Mouse (Mus musculus) spleen, adult 2 months (tissue): Measurements from ENCODE around the gene Cpne7. TPM values are rescaled to one million over a fixed set of nuclear protein-coding genes. Genes with fewer than 3 reads are reported as not detected.

Source experiments
- DNase-seq, 2 experiments: peaks; one replicate each; pipeline versions ENCODE4 v3.0.0 to v3.0.0-alpha.2; 2012 to 2021; ENCODE audit warnings: low spot score in 2 of 2, low read depth in 1 of 2
- H3K27ac ChIP-seq: fragments of 200-500 bp; 2 replicates; pipeline ENCODE4 v1.5.1; 2012; ENCODE audit warnings: low read length, inconsistent platforms; ENCODE audit not compliant: insufficient read depth
- H3K27me3 ChIP-seq: fragments of 200-500 bp; 2 replicates; pipeline ENCODE4 v1.6.1; 2012; ENCODE audit warnings: mild to moderate bottlenecking, moderate library complexity, low read length, inconsistent platforms; ENCODE audit not compliant: control insufficient read depth, insufficient read depth
- H3K36me3 ChIP-seq: fragments of 200-500 bp; 2 replicates; pipeline ENCODE4 v1.6.1; 2012; ENCODE audit warnings: mild to moderate bottlenecking, low read length, inconsistent platforms; ENCODE audit not compliant: control insufficient read depth, insufficient read depth
- H3K4me1 ChIP-seq: fragments of 200-500 bp; 2 replicates; pipeline ENCODE4 v1.6.1; 2011; ENCODE audit warnings: inconsistent platforms; ENCODE audit not compliant: control insufficient read depth, insufficient read depth, insufficient read length
- H3K4me3 ChIP-seq: fragments of 200-500 bp; 2 replicates; pipeline ENCODE4 v1.5.1; 2011; ENCODE audit warnings: mild to moderate bottlenecking, inconsistent platforms; ENCODE audit not compliant: insufficient read depth, insufficient read length; ENCODE audit errors: extremely low read depth
- CTCF ChIP-seq: fragments of 200-500 bp; IDR thresholded peaks from 2 replicates; pipeline ENCODE4 v1.5.1; 2011; ENCODE audit warnings: mild to moderate bottlenecking, inconsistent platforms; ENCODE audit not compliant: insufficient read depth, insufficient read length, insufficient replicate concordance; ENCODE audit errors: extremely low read depth
- POLR2A ChIP-seq: fragments of 200-500 bp; IDR thresholded peaks from 2 replicates; pipeline ENCODE4 v1.6.1; 2011; ENCODE audit warnings: low read depth, low read length, inconsistent platforms
- WGBS: fragments of 180-500 bp; shearing (Covaris S2); methylation state at CpG from one replicate; pipeline ENCODE4 v1.1.7; 2018; 5-methylcytosine and 5-hydroxymethylcytosine counted together
- polyA plus RNA-seq: library from polyadenylated mRNA; depleted of rRNA; stranded (reverse); fragments of >200 nt; gene quantifications from 2 replicates; pipeline ENCODE4 v1.2.3, GENCODE M21; 2012

Cpne7 gene
- polyA plus RNA-seq, 1 experiment = 2.9 TPM

DNA sequence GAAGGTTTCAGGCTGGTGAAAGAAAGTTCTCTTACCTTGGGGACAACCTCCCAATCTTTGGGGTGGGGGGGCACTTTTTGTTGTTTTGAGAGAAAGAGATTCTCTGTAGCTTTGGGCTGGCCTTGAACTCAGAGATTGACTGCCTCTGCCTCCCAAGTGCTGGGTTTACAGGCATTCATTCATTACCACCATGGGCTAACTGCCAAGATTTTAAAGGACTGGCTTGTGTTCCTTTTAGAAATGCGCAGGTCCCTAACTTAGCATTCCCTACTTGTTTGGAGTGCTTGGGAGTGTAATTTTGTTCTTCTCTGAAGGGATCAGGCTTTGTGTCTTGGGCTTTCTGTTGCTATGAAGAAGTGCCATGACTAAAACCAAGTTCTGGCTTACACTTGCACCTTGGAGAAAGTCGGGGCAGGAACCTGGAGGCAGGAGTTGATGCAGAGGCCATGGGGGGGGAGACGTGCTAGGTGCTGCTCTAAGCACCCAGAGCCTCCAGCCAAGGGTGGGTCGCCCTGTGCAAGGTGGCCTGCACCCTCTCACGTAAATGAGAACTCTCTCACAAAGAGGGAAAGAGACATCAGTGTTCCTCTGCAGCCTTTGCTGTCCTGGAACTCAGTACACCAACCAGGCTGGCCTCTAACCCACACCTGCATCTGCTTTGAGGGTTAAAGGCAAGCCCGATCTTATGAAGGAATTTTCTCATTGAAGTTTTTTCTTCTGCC, 13.0 kb upstream of the Cpne7 start:
- H3K4me3 ChIP-seq = no peak overlapping the region

DNA sequence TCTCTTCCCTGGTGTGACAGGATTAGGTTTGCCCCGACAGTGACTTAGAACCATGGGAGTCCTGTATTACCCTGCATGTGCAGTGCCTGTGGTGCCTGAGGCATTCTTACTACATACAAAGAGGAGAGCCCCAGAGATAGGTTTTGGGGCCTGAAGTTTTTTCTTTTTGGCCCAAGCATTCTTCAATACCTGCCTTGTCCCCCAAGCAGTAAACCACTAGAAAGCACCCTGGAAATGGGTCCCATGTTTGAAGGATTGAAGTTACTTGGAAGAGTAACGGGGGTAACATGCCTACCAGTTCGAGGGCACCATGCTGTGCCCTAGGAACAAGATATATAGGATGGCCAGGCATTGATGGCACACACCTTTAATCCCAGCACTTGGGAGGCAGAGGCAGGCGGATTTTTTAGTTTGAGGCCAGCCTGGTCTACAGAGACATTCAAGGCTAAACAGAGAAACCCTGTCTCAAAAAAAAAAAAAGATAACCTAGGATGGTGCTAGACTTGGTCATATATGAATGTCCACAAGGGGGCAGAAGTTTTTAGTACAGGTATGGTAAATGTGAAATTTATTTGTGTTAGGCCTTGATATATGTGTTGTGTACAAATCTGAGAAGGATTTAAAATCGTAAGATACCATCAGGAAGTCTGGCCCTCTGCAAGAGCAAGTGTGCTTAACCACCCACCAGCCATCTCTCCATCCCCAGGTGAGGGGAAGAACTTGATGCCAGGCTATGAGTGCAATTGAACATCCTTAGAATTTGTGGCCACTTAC, 11.4 kb upstream of the Cpne7 start:
- H3K27me3 ChIP-seq = no peaks in the 10 kb centered on the region
- no peak overlapping the region for H3K4me3 ChIP-seq
- TF ChIP-seq CTCF (no peak), POLR2A (no peak)
- H3K4me1 ChIP-seq = peaks cover 3% of the 10 kb centered on the region; the same call in 1 of the 2 replicates
- H3K27ac ChIP-seq = no peak overlapping the region
- 74% methylated on average over 5 of the region's 5 CpGs for WGBS
- DNase-seq = peak in 1 of 2 experiments; percentile 51
- H3K36me3 ChIP-seq = peaks cover 22% of the 10 kb centered on the region

More for the DNA sequence above, 13.0 kb upstream of the Cpne7 start:
- Histone ChIP-seq H3K27ac (no peak overlapping the region), H3K27me3 (no peaks in the 10 kb centered on the region), H3K36me3 (peaks cover 22% of the 10 kb centered on the region), H3K4me1 (peaks cover 3% of the 10 kb centered on the region; the same call in 1 of the 2 replicates)
- TF ChIP-seq POLR2A = no peak
- no peak for TF ChIP-seq CTCF
- DNase-seq = no peak
- 82% methylated on average over 6 of the region's 6 CpGs for WGBS

DNA sequence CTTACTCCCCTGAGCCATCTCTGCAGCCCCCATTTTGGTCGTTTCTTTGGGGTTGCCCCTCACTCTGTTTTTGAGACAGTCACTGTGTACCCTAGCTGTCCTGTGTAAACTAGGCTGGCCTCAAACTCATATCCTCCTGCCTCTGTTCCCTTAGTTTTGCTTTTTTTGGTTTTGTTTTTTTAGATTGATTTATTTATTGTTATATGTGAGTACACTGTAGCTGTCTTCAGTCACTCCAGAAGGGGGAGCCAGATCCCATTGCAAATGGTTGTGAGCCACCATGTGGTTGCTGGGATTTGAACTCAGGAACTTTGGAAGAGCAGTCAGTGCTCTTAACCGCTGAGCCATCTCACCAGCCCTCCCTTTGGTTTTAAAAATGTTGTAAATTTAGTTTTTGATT, 10.6 kb upstream of the Cpne7 start:
- WGBS = 59% methylated on average over 2 of the region's 2 CpGs
- Histone ChIP-seq H3K27ac (no peak overlapping the region), H3K4me3 (no peak overlapping the region), H3K4me1 (peaks cover 3% of the 10 kb centered on the region; the same call in 1 of the 2 replicates), H3K27me3 (no peaks in the 10 kb centered on the region), H3K36me3 (peaks cover 22% of the 10 kb centered on the region)
- no peak for DNase-seq
- TF ChIP-seq POLR2A = no peak
- TF ChIP-seq CTCF = no peak

DNA sequence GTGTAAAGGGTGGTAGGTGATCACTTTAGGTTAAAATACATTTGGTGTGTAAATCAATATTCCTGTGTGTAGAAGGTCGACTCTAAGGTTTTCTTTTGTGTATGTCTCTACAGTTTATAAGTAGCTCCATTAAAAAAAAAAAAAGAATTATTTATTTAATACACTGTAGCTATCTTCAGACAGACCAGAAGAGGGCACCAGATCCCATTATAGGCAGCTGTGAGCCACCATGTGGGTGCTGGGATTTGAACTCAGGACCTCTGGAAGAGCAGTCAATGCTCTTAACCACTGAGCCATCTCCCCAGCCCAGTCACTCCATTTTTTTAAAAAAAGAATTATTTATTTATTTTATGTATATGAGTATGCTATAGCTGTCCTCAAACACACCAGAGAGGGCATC, 9.2 kb upstream of the Cpne7 start:
- Histone ChIP-seq H3K36me3 (peaks cover 22% of the 10 kb centered on the region), H3K4me1 (no peaks in the 10 kb centered on the region; the same call in 1 of the 2 replicates), H3K27me3 (no peaks in the 10 kb centered on the region), H3K27ac (no peak overlapping the region), H3K4me3 (no peak overlapping the region)
- TF ChIP-seq POLR2A (no peak), CTCF (no peak)
- DNase-seq = no peak
- WGBS = 67% methylated on average over 1 of the region's 1 CpGs

DNA sequence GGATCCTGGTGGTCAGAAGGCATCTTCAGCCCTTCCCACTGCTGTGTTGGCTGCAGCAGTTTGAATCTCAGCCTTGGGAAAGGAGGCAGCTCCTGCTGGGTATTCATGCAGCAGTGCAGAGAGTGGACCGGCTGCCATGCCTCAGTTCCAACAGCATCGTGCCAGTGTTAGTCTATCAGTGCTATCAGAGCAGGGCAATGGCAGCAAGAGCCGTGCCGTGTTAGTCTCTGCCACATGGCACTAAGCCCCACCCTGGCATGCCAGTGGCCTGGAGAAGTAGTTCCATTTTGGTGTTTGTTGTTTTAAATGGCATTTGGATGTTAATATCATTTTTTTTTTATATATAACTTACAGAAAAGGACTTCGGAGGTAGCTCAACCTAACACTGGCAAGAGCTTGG, 8.2 kb upstream of the Cpne7 start:
- TF ChIP-seq POLR2A (no peak), CTCF (no peak)
- no peaks in the 10 kb centered on the region; the same call in 1 of the 2 replicates for H3K4me1 ChIP-seq
- 84% methylated on average over 5 of the region's 5 CpGs for WGBS

DNA sequence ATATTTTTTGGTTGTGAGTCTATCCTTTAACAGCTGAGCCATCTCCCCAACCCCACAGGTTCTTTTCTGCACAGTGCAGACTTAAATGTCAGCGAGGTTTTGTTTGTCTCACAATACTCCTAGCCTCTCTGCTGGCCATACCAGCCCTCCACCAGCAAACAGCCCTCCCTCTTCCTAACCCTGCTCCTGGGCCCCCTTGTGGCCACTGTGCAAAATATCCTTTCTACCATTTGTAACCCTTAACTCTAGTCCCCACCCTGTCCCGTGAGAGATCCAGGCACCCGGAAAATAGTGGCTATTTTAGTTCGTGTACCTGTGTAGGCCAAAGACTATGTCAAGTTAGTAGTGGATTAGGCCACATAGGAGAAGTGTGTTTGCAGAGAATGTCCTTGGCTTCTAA, 6.5 kb upstream of the Cpne7 start:
- peak; percentile 30 to 46 for DNase-seq
- Histone ChIP-seq H3K27ac (no peak overlapping the region), H3K4me3 (no peak overlapping the region), H3K36me3 (peaks cover under 1% of the 10 kb centered on the region; the same call in 1 of the 2 replicates), H3K4me1 (no peaks in the 10 kb centered on the region; the same call in 1 of the 2 replicates), H3K27me3 (no peaks in the 10 kb centered on the region)
- under 1% methylated on average over 4 of the region's 4 CpGs for WGBS
- TF ChIP-seq CTCF (peak; percentile 59; the same call in 1 of the 2 replicates), POLR2A (no peak)

More for the DNA sequence above, 8.2 kb upstream of the Cpne7 start:
- no peak overlapping the region for H3K4me3 ChIP-seq
- no peak overlapping the region for H3K27ac ChIP-seq
- H3K27me3 ChIP-seq = no peaks in the 10 kb centered on the region
- H3K36me3 ChIP-seq = peaks cover 15% of the 10 kb centered on the region
- DNase-seq = no peak

DNA sequence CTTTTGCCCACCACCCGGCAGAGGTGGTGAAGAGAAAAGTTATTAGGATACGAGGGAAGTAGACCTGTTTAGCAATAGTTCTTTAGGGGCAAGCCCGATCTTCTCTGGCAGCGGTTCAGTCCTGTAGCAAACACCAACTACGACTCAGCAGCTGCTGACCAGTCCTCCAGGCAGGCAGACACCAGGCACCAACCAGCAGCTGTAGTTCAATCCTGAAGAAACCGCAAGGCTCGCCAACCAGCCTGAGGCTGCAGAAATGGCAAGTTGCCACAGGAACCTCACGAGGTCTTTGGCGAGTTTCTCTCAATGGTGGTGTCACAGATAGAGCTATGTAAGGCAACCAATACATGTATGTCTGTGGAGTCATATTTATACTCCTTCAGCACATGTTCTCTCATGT, 4.3 kb upstream of the Cpne7 start:
- Histone ChIP-seq H3K4me3 (no peak overlapping the region), H3K27ac (no peak overlapping the region), H3K4me1 (peaks cover 9% of the 10 kb centered on the region), H3K36me3 (no peaks in the 10 kb centered on the region), H3K27me3 (peaks cover 16% of the 10 kb centered on the region)
- no peak for DNase-seq
- TF ChIP-seq CTCF (no peak), POLR2A (no peak)
- WGBS = 59% methylated on average over 9 of the region's 9 CpGs
